Mouse (Mus musculus) kidney, adult 2 months (tissue): ENCODE results near the gene Srrm4.
"Not testable (repeated sequence)": the region's sequence is repeated elsewhere in the genome, so short reads cannot be mapped to it uniquely, and the experiment has no call there.

Experiments
- CTCF ChIP-seq: fragments of 200-500 bp; conservative IDR thresholded peaks from 2 replicates; pipeline ENCODE4 v1.5.1; 2011; ENCODE audit warnings: low read depth, mild to moderate bottlenecking, control low read depth, low read length, moderate library complexity, mixed read lengths; ENCODE audit not compliant: insufficient read depth, insufficient read length
- POLR2A ChIP-seq: fragments of 200-500 bp; IDR thresholded peaks from one replicate; pipeline ENCODE4 v1.6.1; 2011; ENCODE audit warnings: low read depth, low read length, control low read depth

GRCm38 (mm10) chr5:116425709-116426108 lies 165.9 kb downstream of the Srrm4 start:
- TF ChIP-seq CTCF, POLR2A: not testable (repeated sequence)
